Mouse (Mus musculus) urinary bladder, postnatal 4 days (tissue): ENCODE measurements around the gene Utrn.

Experiments
- DNase-seq, 2 experiments: peaks; one replicate each; pipeline ENCODE4 v3.0.0; 2021 to 2022; ENCODE audit warnings: low spot score in 2 of 2

Utrn gene

DNA sequence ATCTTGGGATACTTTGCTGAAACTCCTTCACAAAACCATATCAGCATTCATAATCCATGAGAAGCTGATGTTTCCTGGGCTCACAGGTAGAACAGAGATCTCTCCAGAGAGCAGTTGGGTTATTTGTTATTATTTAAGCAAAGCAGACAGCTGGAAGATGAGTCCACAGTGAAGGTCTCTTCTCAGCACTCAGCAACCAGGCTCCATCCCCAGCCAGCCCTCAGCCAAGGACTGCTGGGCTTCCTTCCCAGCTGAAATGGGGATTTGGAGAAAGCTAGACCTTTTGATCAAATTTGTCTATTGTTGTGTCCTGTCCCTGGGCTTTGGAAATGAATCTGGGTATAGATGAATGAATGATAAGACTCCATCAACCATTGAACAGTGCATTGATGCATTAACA is 276.1 kb downstream of the Utrn start:
- no peak for DNase-seq

DNA sequence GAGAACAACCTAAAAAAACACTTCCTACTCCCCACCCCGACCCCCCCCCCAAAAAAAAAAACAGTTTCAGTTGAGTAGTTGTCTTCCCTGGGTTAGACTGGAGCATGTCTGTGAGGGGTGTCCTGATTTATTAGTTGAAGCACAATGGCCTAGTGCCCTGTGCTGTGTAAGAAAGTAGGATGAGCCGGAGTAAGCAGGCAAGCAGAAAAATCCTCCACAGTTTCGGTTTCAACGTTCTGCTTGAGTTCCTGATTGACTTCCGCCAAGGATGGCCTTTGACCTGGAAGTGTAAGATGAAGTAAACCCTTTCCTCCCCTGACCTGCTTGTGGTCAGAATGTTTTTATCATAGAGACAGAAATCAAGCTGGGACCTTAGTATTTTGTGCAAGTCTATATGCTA is 277.2 kb downstream of the Utrn start:
- DNase-seq, result no peak

DNA sequence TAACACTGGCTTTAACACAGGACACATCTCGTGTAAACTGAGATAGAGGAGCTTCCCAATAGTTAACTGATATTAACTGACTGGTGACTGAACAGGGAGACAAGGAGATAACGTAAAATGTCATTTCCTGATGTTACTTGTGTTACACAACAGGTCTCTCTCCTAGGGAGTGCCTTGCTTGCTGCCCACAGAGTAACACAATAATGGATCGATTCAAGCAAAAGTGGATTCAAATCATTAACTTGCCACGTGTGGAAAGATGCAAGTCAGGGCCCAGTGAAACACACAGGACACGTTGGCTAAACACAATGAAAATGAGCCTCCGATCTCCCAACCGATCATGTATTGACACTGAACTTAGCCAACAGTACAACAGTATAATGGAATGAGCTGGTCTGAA is 281.1 kb downstream of the Utrn start:
- DNase-seq, result no peak

- no peak for DNase-seq
Observed at GRCm38 (mm10) chr10:12587318-12587717, 281.8 kb downstream of the Utrn start.

DNA sequence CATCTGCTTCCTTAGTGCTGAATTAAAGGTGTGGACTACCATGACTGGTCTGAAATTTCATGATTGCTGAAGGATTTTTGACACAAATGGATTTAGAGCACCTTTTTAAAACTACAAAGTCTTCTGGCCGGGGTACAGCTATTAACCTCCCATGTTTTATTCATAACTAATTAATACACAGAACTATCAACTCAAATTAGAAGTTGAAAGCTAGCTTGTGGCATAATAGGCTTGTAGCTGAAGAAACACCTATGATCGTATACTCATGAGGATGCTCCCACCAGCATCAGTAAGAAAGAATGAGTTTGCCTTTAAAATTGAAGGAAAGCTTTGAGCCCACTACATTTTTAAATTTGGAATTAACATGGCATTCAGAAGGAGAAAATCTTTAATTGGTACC is 282.3 kb downstream of the Utrn start:
- DNase-seq, result no peak

- DNase-seq, result no peak
Observed at GRCm38 (mm10) chr10:12586200-12586599, 283.0 kb downstream of the Utrn start.

DNA sequence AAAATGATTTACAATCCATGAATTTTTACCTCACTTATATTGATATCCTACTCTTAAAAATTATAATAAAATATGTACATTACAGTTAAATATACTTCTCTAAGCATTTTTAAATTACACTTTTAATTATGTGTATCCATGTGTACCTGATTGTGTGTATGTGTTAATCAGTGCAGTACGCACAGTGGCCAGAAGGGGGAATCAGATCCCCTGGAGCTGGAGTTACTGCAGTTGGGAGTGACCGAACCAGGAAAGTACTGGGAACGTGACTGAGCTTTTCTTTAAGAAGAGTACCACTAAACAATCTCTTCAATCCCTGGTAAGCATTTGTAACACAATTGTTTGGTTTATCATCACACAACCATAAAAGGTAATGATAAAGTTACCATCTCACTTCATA is 285.7 kb downstream of the Utrn start:
- no peak for DNase-seq

DNA sequence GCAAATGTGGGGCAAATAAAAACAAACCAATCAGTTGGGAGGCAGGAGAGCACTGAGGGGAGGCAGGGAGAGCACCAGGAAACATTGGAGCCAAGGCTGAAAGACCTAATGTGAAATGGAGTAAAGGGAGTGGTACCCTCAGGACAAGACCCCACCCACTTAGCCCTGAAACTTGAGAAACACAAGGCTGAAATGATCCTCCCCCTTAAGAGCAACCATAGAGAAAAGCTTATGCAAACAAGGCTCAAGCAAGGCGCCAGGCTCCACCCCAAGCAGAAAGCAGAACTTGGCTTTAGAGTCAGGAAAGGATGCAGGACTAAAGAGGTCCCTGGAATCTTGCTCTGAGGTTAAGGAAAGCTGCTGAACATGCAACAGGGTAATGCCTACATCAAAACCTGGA is 290.1 kb downstream of the Utrn start:
- no peak for DNase-seq

- DNase-seq, result no peak
Observed at GRCm38 (mm10) chr10:12575849-12576435, 293.2 kb downstream of the Utrn start.

DNA sequence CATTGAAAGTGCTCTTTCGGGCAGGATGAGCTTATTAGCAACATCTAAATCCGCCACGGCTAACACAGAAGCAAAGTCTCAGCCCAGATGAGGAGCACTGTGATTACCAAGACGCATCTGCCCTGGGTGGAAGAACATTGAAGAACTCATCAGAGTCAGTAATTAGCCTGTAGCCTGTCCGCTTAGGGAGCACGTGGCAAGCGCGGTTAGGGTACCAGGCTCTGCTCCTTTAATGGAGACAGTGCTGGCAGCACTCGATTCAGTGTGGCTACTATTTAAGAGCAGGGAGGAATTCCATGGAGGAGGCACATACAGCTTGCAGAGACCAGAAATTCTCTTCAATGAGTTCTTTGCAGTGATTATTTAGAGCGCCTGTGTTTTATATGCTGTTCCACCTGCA is 294.4 kb downstream of the Utrn start:
- no peak for DNase-seq

GRCm38 (mm10) chr10:12573601-12574000 is 295.6 kb downstream of the Utrn start:
- DNase-seq, result no peak

GRCm38 (mm10) chr10:12572759-12573158 is 296.4 kb downstream of the Utrn start:
- DNase-seq, result no peak

DNA sequence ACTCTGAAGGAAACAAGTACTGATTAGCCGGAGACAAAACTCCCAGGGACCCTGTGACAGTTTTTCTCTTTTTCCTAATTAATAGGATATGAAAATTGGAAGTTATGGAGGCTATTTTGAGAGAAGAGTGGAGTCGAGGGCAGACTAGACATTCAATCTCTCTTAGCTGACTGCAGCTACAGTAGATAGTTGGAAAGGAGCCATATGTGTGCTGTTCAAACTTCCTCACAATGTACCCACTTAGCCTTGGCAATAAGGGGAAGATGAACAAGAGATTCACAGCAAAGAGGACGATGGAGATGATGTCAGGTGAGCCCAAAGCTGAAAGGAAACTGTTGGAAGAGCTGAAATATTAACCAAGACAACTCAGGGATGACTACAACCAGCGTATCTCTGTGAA is 304.7 kb downstream of the Utrn start:
- DNase-seq, result no peak

GRCm38 (mm10) chr10:12558810-12559209 is 310.4 kb downstream of the Utrn start:
- DNase-seq, result no peak

DNA sequence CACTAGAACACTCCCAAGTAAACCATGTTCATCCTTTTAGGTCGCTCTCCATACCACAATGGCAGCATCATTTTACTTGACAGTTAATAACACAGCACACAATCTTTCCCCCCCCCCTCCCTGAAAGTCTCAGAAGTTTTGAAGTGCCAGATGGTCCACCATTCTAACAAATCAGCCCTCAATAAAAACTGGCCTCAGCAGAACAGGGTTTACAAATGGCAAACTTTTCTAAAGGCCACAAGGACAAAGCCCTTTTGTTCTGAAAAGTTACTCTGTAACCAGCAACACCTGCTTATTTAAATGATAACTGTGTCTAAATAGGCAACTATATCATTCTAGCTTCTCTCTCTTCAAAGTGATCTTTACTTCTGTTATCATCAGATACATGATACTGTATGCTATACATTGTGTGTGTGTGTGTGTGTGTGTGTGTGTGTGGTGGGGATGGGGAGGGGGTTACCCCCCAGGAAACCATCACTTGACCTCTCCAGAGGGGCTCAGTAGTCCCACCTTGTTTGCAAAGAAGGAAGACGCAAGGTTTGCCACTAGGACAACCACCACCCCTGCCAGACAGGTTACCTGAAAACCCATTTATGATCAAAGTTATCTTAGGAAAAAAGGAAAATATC is 315.0 kb downstream of the Utrn start:
- no peak for DNase-seq

DNA sequence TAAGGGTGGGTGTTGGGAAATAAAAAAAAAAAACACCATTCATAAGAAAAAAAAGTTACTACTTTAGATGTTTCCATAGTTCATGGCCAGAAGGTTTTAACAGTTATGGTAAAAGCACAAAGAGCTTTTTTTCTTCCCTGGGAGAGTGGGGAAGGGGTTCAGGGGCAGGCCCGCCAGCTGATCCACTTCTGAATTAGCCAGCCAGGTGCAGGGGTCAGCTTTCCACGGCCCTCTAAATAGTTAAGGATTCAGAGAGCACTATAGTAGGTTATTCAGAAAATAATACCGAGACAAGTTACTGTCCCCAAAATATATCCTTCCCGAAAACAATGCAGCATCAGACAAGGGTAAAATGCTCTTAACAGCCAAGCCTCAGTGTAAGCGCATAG is 316.3 kb downstream of the Utrn start:
- DNase-seq, result no peak

- no peak for DNase-seq
Observed at GRCm38 (mm10) chr10:12552196-12552889, 316.8 kb downstream of the Utrn start.

GRCm38 (mm10) chr10:12551735-12552134 is 317.4 kb downstream of the Utrn start:
- no peak for DNase-seq

GRCm38 (mm10) chr10:12549945-12550540 is 319.1 kb downstream of the Utrn start:
- no peak for DNase-seq

GRCm38 (mm10) chr10:12549261-12549660 is 319.9 kb downstream of the Utrn start:
- no peak for DNase-seq

DNA sequence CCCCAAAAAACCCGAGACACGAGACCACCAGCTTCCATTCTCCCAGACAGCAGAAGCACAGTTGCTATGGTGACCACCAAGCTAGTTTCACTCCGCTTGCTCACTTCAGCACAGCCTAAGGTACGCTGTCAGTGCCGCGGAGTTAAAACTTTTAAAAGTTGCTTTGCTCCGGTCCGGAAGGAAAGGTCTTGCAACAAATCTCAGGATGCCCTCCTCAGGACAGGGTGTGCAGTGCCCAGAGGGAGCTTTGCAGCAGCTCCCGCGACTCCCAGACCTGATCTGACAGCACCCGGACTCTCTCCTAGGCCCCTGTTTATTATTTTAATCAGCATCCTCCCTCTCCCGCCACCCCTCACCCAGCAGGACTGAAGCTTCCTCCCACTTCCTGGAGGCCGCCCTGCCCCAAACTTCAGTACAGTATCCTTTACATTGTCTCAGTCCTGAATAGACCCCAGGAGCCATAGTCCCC is 320.5 kb downstream of the Utrn start:
- no peak for DNase-seq

DNA sequence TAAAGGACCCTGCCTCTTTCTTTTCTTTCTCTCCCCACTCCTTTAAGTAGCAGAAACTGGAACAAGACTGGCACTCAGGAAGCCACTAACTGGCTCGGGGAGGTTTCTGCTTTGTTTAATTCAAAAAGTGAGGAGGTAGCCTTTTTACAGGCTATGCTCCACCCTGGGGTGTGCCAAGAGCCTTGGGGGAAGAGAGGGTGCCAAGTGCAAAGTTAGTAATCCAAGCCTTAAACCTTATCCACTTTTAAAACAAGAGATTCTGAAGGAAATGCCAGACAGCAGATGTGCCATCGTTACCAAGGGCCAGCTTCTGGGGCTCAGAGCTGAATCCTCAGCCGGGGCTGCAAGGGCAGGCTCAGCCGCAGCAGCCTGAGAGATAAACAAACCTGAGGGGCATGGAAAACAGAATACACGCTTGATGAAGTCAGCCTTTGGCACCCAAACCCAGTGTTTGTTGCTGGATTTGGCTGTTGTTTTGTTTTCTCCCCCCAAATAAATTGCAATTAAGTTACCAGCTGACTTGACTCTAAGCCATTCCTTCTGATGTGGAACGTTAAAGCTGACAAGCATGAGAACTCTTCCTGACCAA is 322.0 kb downstream of the Utrn start:
- DNase-seq, result no peak

DNA sequence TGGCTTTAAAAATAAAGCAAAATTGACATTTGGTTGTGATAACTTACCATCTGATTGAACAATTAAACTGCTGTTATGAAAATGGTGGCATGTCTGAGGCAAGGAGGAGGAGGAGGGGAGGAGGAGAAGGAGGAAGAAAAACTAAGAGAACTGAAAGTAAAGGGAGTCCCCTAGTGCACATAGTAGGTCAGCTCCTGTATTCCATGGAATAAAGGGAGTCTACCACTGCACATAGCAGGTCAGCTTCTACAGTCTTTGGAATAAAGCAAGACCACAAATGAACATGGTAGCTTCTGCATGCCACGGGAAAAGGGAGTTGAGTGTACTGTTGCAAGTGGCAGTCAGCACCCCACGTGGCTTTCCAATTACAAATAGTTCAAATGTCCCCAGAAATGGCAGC is 323.7 kb downstream of the Utrn start:
- no peak for DNase-seq
